Mouse (Mus musculus) regulatory T cell (primary cell): ENCODE measurements around the gene Bbs1.

Experiments
- in situ Hi-C: fragments of 300-600 bp; cut with MboI, MseI; formaldehyde crosslinking; loops from one replicate; pipeline ENCODE4 v1.15.1; 2025; ENCODE audit warnings: high pct_unique_total_duplicates

Gene Bbs1

DNA sequence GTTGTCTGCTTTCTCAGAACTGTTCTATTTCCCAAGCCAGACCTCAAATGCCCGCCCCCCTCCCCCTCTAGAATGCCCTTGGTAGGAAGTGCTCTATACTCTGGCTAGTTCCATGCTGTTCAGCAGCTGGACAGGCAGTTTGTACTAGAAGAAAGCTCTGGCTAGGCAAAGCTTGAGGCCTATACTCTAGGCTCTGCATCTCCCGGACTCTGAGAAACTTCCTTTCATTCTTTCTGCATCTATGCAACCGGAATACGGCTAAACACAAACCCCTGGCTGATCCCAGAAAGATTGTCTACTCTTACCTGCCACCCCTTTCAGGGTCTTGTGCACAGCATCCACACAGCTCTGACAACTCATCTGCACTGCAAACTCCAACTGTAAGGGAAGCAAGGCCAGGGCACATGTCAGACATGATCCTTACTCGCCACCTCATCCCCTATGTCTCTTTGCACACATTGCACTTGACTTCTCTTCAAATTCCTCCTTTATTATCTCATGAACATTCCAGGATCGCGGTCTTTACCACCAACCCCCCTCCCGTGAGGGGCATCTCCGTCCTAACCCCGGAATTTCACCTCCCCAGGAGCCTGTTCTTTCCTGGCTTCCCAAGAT is 67.8 kb downstream of the Bbs1 start:
- in situ Hi-C loops = no loop called here

DNA sequence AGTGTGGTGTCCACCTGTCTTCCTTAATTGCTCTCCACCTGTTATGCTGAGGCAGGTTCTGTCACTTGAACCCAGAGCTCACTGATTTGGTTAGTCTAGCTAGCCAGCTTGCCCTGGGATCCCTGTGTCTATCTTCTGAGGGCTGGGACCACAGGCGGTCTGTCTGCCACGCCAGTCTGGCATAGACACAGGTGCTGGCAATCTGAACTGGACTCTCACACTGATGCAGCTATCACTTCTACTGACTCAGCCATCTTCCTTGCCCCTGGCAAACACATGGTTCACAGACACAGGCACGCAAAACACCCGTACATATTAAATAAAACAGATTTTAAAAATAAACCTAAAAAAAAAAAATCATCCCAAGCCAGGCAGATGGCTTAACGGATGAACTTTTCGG is 69.4 kb downstream of the Bbs1 start:
- in situ Hi-C loops = no loop called here
